Mouse (Mus musculus): Measurements from ENCODE around the gene Klf16.

DNA sequence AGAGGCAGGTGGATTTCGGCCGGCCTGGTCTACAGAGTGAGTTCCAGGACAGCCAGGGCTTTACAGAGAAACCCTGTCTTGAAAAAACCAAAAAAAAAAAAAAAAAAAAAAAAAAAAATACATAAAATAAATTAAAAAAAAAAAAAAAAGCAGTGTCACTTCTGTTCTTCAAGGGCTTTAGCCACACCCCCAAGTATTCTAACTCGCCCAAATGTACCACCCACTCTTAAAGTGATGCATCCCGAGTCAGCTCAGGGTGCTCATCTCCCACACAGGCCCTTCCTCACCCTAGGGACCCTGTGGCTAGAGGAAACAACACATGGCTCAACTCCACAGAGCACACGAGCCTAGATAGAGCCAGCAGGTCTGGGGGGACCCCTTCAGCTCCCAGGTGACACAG, 5.9 kb upstream of the Klf16 start:
- no peak for TF ChIP-seq CTCF (IDR thresholded peaks at IDR 0.05; ENCODE audit: insufficient read depth, low read depth, low read length)
- TF ChIP-seq POLR2A (IDR thresholded peaks at IDR 0.05; ENCODE audit: insufficient read depth, low read depth, low read length) = no peak
